Mouse (Mus musculus) gastrocnemius, adult 18-20 months (tissue): ENCODE measurements at regions not wholly inside any gene's neighbourhood (a gene's known extent, or its start where the extent isn't known, plus 50 kb on each side); places are given as distances from the start of the nearest gene placed in this dataset.

ENCODE experiments used
- DNase-seq: peaks from one replicate; pipeline ENCODE4 v3.0.0; 2021; ENCODE audit warnings: low spot score

DNA sequence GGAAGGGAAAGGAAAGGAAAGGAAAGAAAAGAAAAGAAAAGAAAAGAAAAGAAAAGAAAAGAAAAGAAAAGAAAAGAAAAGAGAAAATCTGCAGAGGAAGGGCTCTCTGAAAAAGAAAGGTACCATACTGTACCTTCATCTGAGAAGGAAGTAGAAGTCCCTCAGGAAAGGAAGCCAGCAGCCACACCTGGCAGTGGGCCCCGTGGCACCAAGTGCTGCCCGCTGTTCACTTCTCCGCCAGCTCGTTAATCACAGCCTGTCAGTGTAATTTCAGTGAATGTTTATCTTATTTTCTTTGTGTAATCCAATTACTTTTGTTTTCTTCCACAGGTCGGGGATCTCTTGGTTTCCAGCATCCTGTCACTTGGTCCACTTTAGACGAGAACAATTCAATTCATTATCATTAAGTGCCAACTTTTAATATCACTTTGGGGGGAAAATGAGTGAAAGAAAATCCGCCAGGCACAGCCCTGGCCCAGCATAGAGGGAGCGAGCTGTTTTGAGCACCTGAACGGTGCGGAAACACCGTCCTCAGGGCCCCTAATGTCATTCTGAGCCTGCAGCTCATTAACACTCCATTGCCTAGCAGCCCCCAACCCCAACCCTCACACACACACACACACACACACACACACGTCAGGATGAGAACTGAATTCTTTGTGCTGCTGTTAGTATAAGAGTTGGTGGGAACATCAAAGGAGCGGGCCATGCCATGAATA lies 309.7 kb downstream of the Irx2 start:
- no peak for DNase-seq

DNA sequence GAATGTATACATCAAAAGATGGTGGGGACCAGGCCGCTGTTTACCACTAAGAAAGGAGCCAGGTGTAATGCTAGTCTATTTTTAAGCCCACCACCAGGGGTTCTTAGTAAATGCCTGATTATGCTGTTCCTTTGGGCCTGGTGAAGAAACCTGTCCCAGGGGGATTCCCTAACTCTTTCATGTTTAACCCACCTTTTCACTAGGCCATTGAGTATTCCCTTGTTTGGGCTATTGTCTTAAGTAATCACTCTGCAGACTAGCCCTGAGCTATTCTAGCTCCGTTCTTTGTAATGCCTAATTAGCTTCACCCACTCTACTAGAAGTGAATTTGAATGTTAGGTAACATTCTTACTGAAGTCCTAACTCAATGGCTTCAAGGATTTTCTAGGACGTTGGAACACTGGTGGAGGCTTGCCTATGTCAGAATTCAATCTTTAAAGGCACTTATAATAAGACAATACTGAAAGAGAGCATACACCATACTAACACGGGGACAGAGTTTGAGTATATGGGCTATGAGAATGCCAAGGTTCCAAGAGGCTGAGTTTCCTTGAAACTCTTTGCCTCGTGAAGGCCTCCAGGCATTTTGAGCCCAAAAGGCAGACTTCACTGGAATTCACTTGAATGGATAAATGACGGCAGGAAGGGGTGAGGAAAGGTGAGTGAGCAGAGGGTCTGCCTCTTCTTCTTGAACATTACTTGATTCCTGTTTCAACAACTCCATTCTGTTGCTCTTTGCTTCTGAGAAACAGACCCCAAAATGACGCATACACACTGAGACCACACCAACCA lies 312.7 kb upstream of the Irx4 start:
- no peak for DNase-seq

DNA sequence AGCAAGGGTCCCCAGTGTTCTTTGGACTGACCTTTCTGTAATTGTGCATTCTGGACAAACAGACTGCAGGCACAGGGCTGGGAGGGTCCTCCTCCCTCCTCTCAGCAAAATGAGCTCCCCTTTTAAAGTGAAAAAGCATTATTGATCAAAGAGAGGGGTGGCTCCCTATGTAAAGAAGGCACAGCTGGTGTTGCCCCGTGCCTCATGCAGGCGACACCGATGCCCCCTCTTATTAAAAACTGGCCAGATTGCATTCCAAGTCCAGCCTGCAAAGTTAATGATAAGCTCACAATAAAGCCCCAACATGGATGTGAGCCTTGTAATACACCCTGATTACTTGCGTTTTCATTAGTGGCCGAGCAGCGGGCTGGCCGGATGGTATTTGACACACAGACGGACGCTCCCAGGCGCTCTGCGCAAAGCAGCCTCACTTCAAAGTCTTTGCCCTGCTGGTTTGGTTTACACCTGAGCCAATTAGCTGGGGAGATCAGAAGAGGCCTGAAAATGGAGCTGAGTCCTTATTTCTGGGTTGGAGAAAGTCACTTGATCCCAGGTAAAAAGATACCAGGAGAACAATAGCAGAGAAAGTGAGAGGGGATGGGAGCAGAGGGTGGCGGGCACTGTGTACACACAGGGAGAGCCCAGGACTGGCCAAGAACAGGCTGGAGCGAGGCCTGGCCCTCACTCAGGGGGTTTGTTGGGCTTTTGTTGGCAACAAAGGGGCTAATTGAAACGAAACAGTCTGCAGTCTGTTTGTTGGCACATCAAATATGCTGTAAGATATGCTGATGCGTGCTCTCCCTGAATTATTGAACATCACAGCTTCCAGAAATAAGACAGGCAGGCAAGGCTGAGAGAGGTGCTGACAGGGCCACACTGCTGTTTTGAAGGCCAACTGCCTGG lies 301.4 kb upstream of the Irx4 start:
- DNase-seq, result no peak

DNA sequence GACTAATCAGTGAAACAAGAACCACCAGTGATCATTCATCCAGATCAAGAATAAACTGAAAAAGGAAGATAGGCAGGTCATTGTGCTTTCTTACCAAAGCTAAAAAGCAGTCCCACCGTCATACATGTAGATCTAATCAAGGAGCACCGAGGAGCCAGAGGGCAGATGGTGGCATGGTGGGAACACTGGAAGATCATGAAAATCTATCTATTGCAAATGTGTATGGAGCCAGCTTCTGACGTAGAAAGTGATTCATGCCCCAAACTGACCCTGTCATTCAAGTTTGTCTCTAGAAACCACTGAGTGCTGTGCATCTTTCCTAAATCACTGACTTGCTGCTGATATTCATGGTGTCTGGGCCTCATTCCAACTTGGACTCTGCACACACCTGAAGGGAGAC lies 299.0 kb upstream of the Irx4 start:
- no peak for DNase-seq

DNA sequence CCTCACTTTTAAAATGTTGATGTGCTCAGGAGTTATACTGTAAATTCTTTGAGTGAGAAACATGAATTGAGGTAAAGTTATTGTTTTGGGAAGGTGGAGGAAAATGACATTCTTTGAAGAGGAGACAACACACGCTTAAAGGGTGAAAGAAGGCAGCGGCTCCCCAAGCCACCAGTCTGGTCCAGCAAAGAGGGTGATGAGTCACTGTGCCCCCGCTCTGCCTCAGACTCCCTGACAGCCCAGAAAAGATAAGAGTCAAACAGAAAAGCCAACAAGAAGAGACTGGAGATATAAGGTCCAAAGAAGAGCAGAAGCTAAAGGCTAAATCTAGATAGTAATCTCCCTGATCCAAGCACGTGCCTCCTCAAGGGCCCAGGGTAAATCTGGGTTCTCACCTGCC lies 288.1 kb upstream of the Irx4 start:
- DNase-seq, result no peak

DNA sequence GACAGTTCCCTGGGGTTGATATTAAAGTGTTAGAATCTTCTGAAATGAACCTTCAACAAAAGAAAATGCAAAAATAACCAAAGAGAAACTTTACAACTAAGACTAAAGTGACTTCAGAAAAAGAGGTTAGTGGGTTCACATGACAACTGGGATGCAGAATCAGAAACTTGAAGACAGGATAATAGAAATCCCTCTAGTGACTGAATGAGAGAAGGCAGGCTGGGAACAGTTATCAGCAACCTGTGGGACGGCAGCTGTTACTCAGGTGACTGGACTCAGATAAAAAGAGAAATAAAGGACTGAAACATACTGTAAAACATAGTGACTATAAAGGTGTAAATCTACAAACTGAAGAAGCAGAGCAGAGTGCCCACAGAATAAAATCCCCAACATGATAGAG lies 287.4 kb upstream of the Irx4 start:
- no peak for DNase-seq

DNA sequence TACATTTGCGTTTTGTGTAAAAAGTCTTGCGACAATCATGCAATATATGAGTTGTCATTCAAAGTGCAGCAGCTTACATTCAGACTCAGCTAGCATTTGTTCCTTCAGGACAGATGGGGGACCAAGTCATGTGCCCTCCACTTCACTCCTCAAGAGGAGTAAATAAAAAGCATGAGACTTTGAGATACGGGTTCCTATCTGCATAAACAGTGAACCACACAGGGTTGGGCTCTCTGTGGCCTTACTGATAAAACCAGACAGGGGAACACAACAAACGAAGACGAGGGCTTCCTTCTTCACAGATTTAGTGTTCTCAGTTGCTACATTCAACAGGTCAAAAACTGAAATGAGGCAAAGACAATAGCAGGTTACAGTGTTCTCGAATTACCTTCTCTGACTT lies 283.1 kb upstream of the Irx4 start:
- no peak for DNase-seq

DNA sequence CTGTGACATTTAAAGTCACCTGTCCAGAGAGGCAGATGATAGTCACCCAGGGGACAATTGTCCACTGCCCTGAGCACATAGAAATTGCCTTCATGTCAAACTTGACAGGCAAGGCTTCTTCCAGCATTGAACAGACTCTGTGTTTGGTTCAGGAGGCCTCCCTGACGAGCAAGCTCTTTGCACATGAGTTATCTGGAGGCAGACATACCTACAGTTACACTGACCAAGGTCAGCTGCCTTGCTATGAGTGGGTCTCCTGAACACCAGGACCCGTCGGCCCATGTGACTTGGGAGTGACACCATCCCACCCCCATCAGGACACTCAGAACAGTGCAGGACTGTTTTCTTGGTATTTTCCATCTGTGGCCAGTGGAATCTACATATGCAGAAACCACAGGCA lies 282.3 kb upstream of the Irx4 start:
- DNase-seq, result no peak

DNA sequence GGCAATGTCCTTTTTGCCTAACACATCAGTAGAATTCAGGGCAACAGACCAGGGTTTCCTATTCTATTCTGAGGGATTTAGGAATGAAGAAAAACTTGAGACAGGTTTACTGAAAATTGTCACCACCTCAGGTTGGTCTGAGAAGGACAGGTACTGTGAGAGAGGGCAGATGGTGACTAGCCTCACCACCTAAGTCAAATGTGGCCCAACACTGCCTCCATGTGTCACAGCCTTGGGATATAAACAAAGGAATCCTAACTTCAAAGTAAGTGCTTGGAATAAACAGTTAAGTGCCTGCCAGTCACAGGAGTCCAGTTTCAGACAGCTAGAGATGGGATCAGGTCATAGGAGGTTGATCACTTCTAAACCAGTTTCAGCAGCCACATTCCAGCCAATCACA lies 281.3 kb upstream of the Irx4 start:
- no peak for DNase-seq

DNA sequence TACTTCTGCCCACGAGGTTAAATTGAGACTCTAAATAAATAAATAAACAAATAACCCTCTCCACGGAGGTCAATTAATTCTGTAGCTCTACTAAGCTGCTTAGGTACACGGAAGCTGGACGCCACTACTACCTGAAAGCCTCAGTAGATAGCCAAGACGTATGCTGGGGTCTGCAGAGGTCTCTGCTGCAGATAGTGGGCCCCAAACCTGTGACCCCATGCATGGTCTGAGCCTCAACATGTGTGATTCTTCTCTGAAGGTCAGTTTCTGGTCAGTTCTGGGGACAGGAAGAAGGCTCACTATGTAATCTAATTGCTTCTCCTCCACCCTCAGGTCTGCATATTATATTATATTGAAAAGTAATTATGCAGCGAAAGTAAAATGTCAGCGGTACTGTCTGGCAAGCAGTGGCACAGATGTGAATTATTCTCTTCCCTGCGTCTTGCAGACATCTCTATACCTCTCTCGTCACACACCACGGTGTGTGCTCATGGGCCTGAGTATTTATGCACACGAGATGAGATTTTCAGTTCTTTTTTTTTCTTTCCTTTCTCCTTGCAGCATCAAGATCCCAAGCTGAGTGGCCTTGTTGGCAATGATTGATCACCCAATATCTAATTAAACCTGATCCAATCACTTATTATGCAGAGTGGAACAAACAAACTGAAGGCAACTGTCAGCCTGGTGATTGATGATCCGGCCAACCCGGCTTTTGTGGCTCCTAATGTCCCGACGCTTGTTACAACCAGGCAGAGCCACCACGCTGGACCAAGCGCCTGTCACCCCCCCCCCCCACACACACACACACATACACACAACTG lies 267.5 kb upstream of the Irx4 start:
- DNase-seq, result no peak

DNA sequence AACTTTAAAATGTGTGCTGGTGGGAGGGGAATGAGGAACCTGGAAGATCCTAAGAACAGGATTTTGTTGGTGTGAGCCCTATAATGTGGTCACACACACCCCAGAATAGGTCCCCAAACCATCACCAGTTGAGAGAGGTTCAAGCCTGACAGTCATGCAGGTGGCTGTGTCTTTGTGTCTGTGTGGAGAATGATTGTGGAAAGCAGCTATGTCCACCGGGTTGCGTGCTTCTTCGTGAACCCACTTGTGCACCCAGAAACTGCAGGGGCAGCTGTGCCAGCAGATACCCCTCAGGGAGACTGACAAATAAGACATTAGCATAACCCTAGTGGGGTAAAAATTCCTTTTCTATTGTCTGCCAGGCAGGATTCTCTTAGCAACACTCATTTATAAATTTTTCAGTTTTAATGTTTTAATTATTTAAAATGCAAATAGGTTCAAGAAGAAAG lies 266.8 kb upstream of the Irx4 start:
- DNase-seq, result no peak

DNA sequence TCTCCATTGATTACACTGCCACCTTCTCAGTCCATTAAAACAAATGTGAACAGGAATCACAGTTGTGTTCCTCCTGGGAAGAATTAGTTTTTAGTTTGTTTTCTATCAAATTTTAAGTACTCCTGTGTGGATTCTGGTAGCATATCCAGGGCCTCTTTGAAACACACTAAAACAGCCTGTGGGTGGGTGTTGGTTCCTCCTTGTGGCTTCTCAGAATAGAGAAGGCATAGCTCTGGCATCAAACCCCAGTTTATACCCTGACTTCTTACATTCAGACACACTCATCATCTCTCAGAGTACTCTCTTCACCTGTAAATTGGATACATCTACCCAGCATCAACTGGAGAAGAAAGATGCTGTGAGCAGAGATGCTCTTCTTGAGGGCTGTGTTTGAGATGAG lies 265.7 kb upstream of the Irx4 start:
- DNase-seq, result no peak

DNA sequence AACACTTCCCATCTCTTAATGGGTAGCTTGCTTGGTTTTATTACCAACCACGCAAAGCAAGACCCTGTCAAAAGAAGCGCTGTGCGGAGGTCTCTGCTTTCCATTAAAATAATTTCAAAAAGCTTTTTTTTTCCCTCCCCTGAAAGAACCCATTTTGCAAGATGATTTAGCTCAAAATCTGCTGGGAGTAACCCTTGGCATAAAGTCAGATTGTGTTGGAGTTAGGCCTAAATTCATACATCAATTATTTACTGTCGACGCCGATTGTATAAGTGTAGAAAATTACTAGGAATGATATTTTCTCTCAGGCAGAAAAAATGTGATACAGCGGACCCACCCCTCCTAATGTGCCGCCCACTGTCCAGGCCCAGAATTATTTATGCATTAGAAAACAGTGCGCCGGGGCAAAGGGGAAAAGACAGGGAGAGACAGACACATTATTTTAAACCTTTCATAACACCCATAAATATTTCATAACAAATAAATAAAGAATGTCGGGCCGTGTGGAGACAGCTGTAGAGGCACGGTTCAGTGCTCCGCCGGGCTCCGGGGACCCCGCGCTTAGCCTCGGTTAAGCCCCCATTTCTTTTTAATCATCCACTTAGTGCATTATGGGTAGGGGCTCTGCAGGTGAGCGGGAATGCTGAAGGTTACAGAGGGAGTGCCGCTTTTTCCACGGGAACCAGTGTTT lies 251.3 kb upstream of the Irx4 start:
- no peak for DNase-seq

DNA sequence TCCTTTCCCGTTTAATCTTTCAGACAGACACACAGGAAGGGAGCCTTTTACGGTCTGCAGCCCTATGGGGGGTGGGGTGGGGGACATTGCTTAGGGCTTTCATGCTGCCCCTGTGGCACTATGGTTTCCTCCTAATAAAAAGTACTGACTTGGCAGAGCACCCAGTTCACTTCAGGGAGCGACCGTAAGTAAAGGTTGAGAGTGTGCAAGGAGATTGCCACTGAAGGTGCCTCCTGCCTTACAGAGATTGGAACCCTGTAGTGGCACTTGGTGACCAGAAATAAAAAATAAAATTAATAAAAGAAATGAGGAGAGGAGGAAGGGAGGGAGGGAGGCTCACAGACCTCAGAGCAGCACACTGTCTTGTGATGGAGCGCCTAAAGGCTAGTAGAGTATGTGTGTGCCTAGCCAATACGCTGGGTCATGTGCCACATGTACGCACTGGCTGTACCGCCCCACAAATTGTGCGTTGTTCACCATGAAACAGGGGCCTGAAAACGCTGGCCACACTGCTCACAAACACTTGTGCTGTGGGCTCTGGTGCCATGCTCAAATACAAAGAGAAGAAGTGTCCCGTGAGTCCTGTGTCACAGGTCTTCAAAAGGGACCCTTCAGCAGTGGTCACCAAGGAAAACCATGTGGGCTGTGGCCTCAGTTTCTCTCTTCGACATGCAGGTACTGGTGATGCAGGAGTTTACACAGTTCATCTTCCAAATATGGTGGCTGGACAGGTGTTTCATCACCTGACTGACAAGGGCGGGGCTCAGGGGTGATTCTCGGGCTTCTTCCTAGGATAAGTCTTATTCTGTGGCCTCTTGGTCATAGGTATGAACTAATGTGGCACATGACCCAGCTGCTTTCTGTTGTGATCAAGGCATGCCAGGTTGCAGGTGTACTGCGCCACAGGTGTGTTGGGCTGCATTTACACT lies 250.5 kb upstream of the Irx4 start:
- no peak for DNase-seq

DNA sequence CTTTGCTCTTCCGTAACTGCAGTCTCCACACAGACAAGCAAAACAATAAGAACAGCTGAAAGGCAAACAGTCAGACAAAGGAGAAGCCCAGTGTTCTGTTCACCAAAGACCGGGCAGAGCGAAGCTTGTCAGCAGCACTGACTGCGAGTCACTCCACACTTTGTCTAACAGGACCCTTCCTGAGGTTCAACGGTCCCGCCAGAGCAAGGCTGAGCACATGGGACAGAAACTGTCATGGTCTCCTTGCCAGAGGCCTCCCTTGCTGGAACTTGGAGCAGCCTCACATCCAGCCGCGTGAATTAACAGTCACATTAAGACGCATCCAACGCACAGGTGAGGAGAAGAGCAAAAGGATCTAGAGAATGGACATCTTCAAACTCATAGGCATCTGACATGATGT lies 241.1 kb upstream of the Irx4 start:
- DNase-seq, result no peak

DNA sequence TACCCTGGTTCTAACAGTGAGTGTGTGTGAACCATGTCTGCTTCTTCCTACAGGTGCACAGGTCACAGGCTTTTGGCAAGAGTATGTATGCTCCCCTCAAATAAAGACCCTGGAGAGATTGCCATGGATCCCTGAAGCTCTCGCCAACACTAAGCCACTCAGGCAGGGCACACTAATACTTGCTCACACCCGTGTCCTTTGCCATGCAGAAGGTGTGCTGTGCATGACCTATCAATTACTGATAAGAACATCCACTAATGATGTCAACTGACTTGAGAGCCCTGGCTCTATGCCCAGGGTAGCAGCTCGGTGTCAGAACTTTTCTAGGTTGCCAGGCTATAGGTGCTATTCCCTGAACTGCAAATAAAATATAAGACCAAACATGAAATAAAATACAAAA lies 229.1 kb upstream of the Irx4 start:
- no peak for DNase-seq

DNA sequence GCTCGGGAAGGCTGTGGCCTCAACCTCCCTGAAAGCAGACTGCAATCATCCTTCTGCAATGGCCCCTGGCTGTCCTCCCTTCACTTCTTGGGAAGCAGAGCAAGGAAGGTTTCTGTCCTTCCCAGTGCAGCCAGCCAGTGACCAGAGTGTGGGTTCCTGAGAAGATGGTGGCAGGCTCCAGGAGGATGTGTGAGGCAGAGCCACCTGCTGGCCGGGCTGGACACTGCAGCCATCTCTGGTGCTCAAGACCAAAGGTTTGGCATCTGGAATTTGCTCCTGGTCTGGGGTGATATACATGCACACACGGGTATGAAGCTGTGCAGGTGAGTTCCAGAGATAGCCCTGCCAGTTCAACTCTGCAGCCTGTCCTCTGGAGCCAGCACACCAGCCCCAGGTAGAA lies 227.2 kb upstream of the Irx4 start:
- peak; percentile 6 for DNase-seq

DNA sequence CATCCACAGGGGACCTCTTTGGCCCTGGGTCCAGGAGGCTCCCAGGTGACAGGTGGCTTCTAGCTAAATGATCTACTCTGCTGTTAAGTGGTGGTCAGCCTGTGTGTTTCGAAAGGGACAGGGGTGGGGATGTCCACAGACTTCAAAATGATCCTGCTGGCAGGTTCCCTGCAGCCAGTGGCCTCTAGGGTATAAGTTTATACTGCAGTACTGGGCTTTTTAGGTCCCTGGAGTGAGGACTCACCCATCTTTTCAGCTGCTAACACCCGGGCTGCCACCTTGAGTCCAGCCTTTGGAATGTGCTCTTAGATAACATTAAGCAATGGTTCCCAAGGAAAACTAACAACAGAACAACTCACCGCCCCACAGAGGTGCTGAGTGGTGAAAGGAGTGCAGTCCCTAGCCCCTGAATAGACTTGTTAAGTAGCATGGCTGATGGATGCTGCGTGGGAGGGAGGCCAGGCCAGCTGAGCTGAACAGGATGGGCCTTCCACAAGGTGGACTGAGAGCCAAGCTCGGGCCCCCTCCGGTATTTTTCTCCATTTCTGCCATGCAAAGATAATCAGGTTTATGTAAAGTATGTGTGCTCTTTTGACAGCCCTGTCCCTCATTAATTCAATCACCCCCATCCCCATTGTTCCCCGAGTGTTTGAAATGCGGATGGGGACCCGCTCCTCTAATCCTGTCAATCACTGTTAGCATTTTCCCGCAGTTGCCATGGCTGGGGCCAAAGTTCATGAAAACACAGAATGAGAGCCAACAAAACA lies 226.0 kb upstream of the Irx4 start:
- DNase-seq, result no peak

DNA sequence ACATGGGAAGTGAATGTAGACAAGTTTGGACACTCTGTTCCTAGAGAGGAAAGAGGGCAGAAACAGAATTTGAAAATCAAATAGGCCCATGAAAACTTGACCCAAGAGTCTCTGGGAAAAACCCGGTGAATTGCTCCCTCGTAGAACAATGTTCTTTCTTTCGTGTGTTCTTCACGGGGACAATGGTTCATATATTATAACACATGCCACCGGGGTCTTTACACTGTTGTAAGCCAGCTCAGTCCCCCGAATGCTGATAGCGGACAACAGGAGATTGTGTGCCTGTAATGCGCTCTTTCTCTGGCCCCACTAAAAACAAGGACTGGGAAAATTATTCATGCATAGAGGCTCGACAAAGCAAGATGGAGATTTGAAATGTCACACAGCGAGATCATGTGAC lies 225.4 kb upstream of the Irx4 start:
- no peak for DNase-seq
